Mouse (Mus musculus): ENCODE measurements around the gene Olfr544. TPM values are rescaled to one million over a fixed set of nuclear protein-coding genes. Genes with fewer than 3 reads are reported as not detected.
"Not testable (repeated sequence)": the region's sequence is repeated elsewhere in the genome, so short reads cannot be mapped to it uniquely, and the experiment has no call there.

Gene Olfr544
- polyA plus RNA-seq, 1 experiment from 2014 or later: 0.13 TPM

DNA sequence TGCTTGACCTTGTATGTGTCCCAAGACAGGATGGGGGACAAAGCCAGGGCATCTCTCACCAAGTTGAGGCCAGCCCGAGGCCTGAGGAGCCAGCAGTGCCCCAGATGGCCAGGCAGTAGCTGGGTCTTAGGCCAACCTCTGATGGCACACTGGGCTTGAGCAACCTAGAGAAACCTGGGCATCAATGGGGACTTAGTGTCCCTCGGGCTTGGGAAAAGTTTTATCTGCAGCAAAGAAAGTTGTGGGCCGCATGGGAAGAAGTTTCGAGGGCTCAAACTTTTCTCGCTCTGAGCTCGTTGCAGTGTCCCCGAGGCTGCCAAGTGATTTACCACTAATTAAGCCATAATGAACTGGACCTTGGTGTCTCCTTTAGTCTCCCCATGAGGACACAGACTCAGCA is 21.6 kb upstream of the Olfr544 start:
- no peak for ATAC-seq (replicated peaks; ENCODE audit: insufficient number of reproducible peaks, low FRiP score, low TSS enrichment)
- no peaks in the 10 kb centered on the region for H3K36me3 ChIP-seq (ENCODE audit: control insufficient read depth, insufficient read depth, low read length)
- no peak overlapping the region for H3K9ac ChIP-seq (ENCODE audit: low read depth, low read length)
- no peaks in the 10 kb centered on the region for H3K9me3 ChIP-seq (replicated peaks; ENCODE audit: control insufficient read depth, low read length)
- 69% methylated on average over 7 of the region's 7 CpGs for WGBS (ENCODE audit: insufficient replicate concordance)
- H3K27me3 ChIP-seq (ENCODE audit: control insufficient read depth, insufficient read depth, low read length): peaks cover 10% of the 10 kb centered on the region; the same call in 1 of the 2 replicates
- no peak overlapping the region for H3K4me3 ChIP-seq (ENCODE audit: low read depth, low read length)
- no peak overlapping the region for H3K27ac ChIP-seq (ENCODE audit: low read depth, low read length)
- H3K4me1 ChIP-seq (ENCODE audit: control insufficient read depth, insufficient read depth, low read length): no peaks in the 10 kb centered on the region
- H3K4me2 ChIP-seq: no peak overlapping the region

DNA sequence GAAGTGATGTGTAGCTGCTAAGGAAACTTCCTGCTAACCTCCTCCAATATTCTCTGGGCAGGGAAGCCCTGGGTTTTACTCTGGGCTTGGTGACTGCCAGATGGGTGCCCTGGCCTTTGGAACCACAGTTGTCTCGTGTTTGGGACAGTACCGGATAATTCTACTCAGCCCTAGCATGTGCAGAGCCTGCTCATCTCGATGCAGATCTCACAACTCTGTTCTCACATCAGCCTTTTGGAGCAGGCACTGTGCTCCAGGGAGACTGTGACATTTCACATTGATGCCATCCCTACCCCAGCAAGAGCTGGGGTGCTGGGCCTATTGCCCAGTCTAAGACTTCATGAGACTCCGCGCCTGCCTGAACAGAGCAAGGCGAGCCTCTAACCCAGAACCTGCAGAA is 20.6 kb upstream of the Olfr544 start:
- no peak for ATAC-seq (replicated peaks; ENCODE audit: insufficient number of reproducible peaks, low FRiP score, low TSS enrichment)
- 90% methylated on average over 6 of the region's 6 CpGs for WGBS (ENCODE audit: insufficient replicate concordance)
- H3K27me3 ChIP-seq (ENCODE audit: control insufficient read depth, insufficient read depth, low read length): peaks cover 5% of the 10 kb centered on the region; the same call in 1 of the 2 replicates

DNA sequence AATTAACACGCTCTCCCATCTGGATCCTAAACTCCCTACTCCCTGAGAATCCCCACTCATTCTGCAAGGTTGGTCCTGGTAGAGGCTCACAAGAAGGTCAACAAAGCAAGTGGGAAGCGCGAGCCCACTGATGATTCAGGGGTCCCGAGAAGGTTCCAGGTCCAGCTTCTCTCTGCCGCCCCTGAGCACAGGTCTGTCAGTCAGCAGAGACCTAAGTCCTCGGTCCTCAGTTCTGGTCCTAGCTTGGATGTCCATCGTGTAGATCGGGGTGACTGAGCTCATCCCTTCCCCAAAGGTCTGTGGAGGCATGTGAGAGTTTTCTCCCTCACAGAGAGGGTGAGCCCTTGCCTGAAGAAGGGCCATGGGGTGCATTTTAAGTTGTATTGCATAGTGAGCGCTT is 20.0 kb upstream of the Olfr544 start:
- Histone ChIP-seq H3K36me3 (ENCODE audit: control insufficient read depth, insufficient read depth, low read length) (no peaks in the 10 kb centered on the region), H3K4me3 (ENCODE audit: low read depth, low read length) (no peak overlapping the region), H3K4me1 (ENCODE audit: control insufficient read depth, insufficient read depth, low read length) (no peaks in the 10 kb centered on the region), H3K27ac (ENCODE audit: low read depth, low read length) (no peak overlapping the region), H3K27me3 (ENCODE audit: control insufficient read depth, insufficient read depth, low read length) (peaks cover 5% of the 10 kb centered on the region; the same call in 1 of the 2 replicates), H3K4me2 (no peak overlapping the region), H3K9ac (ENCODE audit: low read depth, low read length) (no peak overlapping the region), H3K9me3 (replicated peaks; ENCODE audit: control insufficient read depth, low read length) (no peaks in the 10 kb centered on the region)
- no peak for ATAC-seq (replicated peaks; ENCODE audit: insufficient number of reproducible peaks, low FRiP score, low TSS enrichment)
- 83% methylated on average over 9 of the region's 9 CpGs for WGBS (ENCODE audit: insufficient replicate concordance)

More for the DNA sequence above, 20.6 kb upstream of the Olfr544 start:
- H3K27ac ChIP-seq (ENCODE audit: low read depth, low read length): no peak overlapping the region
- H3K4me3 ChIP-seq (ENCODE audit: low read depth, low read length): no peak overlapping the region
- no peak overlapping the region for H3K4me2 ChIP-seq
- H3K4me1 ChIP-seq (ENCODE audit: control insufficient read depth, insufficient read depth, low read length): no peaks in the 10 kb centered on the region
- no peak overlapping the region for H3K9ac ChIP-seq (ENCODE audit: low read depth, low read length)
- no peaks in the 10 kb centered on the region for H3K9me3 ChIP-seq (replicated peaks; ENCODE audit: control insufficient read depth, low read length)
- H3K36me3 ChIP-seq (ENCODE audit: control insufficient read depth, insufficient read depth, low read length): no peaks in the 10 kb centered on the region

DNA sequence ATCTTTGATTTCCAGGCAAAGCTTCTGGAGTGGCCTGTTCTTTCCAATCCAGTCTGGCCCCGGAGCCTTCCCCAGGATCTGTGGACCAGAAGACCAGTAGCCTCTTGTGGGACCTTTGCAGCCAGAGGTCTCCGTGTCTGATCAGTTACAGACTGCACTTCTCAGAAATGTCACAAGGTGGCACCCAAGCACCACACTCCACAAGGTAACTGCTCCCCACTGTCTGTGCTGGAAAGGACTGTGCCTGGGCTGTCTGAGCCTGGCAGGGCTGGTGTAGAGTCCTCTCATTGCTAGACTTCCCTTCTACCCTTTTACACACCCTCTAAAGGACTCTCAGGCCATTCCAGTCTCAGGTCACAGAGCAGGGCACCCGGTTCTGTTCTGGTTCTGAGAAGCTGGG is 18.7 kb upstream of the Olfr544 start:
- H3K4me2 ChIP-seq: no peak overlapping the region
- ATAC-seq (replicated peaks; ENCODE audit: insufficient number of reproducible peaks, low FRiP score, low TSS enrichment): no peak
- no peaks in the 10 kb centered on the region for H3K36me3 ChIP-seq (ENCODE audit: control insufficient read depth, insufficient read depth, low read length)
- H3K9me3 ChIP-seq (replicated peaks; ENCODE audit: control insufficient read depth, low read length): no peaks in the 10 kb centered on the region
- 41% methylated on average over 3 of the region's 3 CpGs for WGBS (ENCODE audit: insufficient replicate concordance)
- H3K4me1 ChIP-seq (ENCODE audit: control insufficient read depth, insufficient read depth, low read length): no peaks in the 10 kb centered on the region
- H3K27me3 ChIP-seq (ENCODE audit: control insufficient read depth, insufficient read depth, low read length): 0 out of 2 replicates have a peak, but pooled peaks cover 2% of the 10 kb centered on the region
- H3K9ac ChIP-seq (ENCODE audit: low read depth, low read length): no peak overlapping the region
- H3K4me3 ChIP-seq (ENCODE audit: low read depth, low read length): no peak overlapping the region
- no peak overlapping the region for H3K27ac ChIP-seq (ENCODE audit: low read depth, low read length)

DNA sequence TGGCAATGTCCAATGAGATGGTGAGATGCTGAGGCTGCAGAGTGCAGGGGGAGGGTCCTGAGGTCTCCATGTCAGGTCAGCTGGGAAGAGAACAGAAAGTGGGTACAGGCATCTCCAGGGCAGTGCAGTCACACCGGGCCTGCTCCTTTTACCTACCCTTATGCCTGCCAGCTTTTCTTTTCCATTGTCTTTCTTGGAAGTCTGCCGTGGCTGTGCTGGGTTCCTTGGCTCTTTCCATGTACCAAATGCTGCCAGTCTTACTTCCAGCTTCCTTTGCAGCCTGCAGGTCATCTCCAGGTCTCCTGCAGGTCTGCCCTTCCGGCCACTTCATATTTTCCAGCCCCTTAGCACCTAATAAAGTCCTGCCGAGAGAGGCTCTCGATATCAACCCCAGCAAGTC is 13.9 kb upstream of the Olfr544 start:
- Histone ChIP-seq H3K9me3 (replicated peaks; ENCODE audit: control insufficient read depth, low read length) (no peaks in the 10 kb centered on the region), H3K27ac (ENCODE audit: low read depth, low read length) (no peak overlapping the region), H3K4me2 (no peak overlapping the region), H3K36me3 (ENCODE audit: control insufficient read depth, insufficient read depth, low read length) (no peaks in the 10 kb centered on the region), H3K4me1 (ENCODE audit: control insufficient read depth, insufficient read depth, low read length) (no peaks in the 10 kb centered on the region), H3K9ac (ENCODE audit: low read depth, low read length) (no peak overlapping the region), H3K27me3 (ENCODE audit: control insufficient read depth, insufficient read depth, low read length) (no peaks in the 10 kb centered on the region), H3K4me3 (ENCODE audit: low read depth, low read length) (no peak overlapping the region)
- 64% methylated on average over 5 of the region's 5 CpGs for WGBS (ENCODE audit: insufficient replicate concordance)
- ATAC-seq (replicated peaks; ENCODE audit: insufficient number of reproducible peaks, low FRiP score, low TSS enrichment): no peak

DNA sequence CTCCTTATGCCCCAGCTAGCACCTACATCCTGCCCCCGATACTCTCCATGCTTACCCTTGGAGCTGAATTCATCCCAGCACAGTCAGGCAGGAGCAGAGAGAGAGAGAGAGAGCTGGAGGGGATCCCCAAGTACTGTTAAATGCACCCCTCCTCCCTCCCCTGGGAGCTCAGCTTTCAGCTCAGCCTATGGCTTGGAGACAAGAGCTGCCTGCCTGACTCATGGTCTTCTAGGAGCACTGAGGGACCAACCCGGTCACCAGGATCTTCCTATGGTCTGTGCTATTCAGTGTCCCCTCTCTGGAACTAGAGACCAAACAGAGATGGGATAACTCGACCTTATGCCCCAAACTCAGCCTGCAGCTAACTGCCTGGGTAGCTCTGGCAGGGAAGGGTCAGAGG is 11.4 kb upstream of the Olfr544 start, which contains the start of gene Olfr545:
Gene Olfr545 (minus strand): TSS at position 101 of the 400 bp plus-strand sequence.
- ATAC-seq (replicated peaks; ENCODE audit: insufficient number of reproducible peaks, low FRiP score, low TSS enrichment): no peak
- Histone ChIP-seq H3K9me3 (replicated peaks; ENCODE audit: control insufficient read depth, low read length) (no peaks in the 10 kb centered on the region), H3K9ac (ENCODE audit: low read depth, low read length) (no peak within 1 kb of the TSS), H3K27me3 (ENCODE audit: control insufficient read depth, insufficient read depth, low read length) (no peaks in the 10 kb centered on the region), H3K4me3 (ENCODE audit: low read depth, low read length) (no peak within 1 kb of the TSS), H3K27ac (ENCODE audit: low read depth, low read length) (no peak within 1 kb of the TSS), H3K4me2 (no peak within 1 kb of the TSS), H3K4me1 (ENCODE audit: control insufficient read depth, insufficient read depth, low read length) (no peaks in the 10 kb centered on the region), H3K36me3 (ENCODE audit: control insufficient read depth, insufficient read depth, low read length) (no peaks in the 10 kb centered on the region)
- 63% methylated on average over 3 of the region's 3 CpGs for WGBS (ENCODE audit: insufficient replicate concordance)

DNA sequence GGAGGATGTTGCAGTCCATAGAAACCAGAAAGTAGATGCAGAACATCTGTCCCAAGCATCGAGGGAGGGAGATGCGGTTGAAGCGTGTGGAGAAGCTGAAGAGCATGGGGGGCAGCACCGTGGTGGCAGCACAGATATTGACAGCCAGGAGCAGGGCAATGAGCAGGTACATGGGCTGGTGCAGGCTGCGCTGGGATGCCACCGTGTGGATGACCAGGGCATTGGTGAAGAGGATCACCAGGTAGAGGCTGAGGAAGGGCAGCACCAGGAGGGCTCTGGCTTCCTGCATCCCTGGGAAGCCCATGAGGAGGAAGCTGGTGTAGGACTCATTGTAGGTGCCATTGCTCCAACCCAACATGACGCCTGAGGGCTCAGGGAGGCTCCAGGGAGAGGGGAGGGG is 6.3 kb upstream of the Olfr544 start:
- ATAC-seq (replicated peaks; ENCODE audit: insufficient number of reproducible peaks, low FRiP score, low TSS enrichment): not testable (repeated sequence)
- WGBS (ENCODE audit: insufficient replicate concordance): 33% methylated on average over 6 of the region's 7 CpGs

DNA sequence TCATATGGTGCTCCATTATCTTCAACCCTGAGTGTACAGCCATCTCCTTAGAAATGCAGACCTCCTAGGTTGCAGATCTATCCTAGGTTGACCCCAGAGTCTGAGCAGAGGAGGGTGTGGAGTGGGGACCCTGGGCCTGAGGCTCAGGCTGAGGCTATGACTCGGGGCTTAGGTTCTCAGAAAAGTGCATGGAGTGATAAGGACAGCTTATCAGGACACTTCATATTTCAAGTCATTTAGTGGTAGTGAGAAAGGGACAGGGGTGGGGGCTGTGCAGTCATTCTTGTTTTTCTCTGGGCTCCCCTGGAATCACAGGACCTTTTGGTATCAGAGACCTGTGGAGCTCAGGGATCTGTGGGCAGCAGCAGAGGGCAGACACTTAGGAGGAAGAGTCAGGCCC is 2.0 kb downstream of the Olfr544 start:
- Histone ChIP-seq H3K36me3 (ENCODE audit: control insufficient read depth, insufficient read depth, low read length) (no peaks in the 10 kb centered on the region), H3K4me2 (no peak overlapping the region), H3K4me1 (ENCODE audit: control insufficient read depth, insufficient read depth, low read length) (peaks cover 2% of the 10 kb centered on the region; the same call in 1 of the 2 replicates), H3K27ac (ENCODE audit: low read depth, low read length) (no peak overlapping the region), H3K9ac (ENCODE audit: low read depth, low read length) (no peak overlapping the region), H3K9me3 (replicated peaks; ENCODE audit: control insufficient read depth, low read length) (no peaks in the 10 kb centered on the region), H3K4me3 (ENCODE audit: low read depth, low read length) (no peak overlapping the region), H3K27me3 (ENCODE audit: control insufficient read depth, insufficient read depth, low read length) (no peaks in the 10 kb centered on the region)
- no peak for ATAC-seq (replicated peaks; ENCODE audit: insufficient number of reproducible peaks, low FRiP score, low TSS enrichment)
- 29% methylated on average over 1 of the region's 1 CpGs for WGBS (ENCODE audit: insufficient replicate concordance)

More for the DNA sequence above, 6.3 kb upstream of the Olfr544 start:
- H3K9me3 ChIP-seq (replicated peaks; ENCODE audit: control insufficient read depth, low read length); H3K27ac ChIP-seq (ENCODE audit: low read depth, low read length); H3K4me2 ChIP-seq; H3K4me1 ChIP-seq (ENCODE audit: control insufficient read depth, insufficient read depth, low read length); H3K27me3 ChIP-seq (ENCODE audit: control insufficient read depth, insufficient read depth, low read length); H3K36me3 ChIP-seq (ENCODE audit: control insufficient read depth, insufficient read depth, low read length); H3K9ac ChIP-seq (ENCODE audit: low read depth, low read length); H3K4me3 ChIP-seq (ENCODE audit: low read depth, low read length): not testable (repeated sequence)

DNA sequence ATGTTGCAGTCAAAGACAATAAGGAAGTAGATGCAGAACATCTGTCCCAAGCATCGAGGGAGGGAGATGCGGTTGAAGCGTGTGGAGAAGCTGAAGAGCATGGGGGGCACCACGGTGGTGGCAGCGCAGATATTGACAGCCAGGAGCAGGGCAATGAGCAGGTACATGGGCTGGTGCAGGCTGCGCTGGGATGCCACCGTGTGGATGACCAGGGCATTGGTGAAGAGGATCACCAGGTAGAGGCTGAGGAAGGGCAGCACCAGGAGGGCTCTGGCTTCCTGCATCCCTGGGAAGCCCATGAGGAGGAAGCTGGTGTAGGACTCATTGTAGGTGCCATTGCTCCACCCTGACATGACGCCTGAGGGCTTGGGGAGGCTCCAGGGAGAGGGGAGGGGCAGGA is 3.3 kb downstream of the Olfr544 start:
- 57% methylated on average over 8 of the region's 8 CpGs for WGBS (ENCODE audit: insufficient replicate concordance)
- ATAC-seq (replicated peaks; ENCODE audit: insufficient number of reproducible peaks, low FRiP score, low TSS enrichment): not testable (repeated sequence)

More for the DNA sequence above, 3.3 kb downstream of the Olfr544 start:
- not testable (repeated sequence) for H3K27me3 ChIP-seq (ENCODE audit: control insufficient read depth, insufficient read depth, low read length); H3K27ac ChIP-seq (ENCODE audit: low read depth, low read length); H3K4me2 ChIP-seq; H3K9ac ChIP-seq (ENCODE audit: low read depth, low read length); H3K36me3 ChIP-seq (ENCODE audit: control insufficient read depth, insufficient read depth, low read length); H3K4me3 ChIP-seq (ENCODE audit: low read depth, low read length); H3K9me3 ChIP-seq (replicated peaks; ENCODE audit: control insufficient read depth, low read length); H3K4me1 ChIP-seq (ENCODE audit: control insufficient read depth, insufficient read depth, low read length)
